Mouse (Mus musculus): ENCODE results near the gene Fndc3b. TPM values are rescaled to one million over a fixed set of nuclear protein-coding genes. Genes with fewer than 3 reads are reported as not detected.

Fndc3b gene
- polyA plus RNA-seq, 1 experiment = 23.7 TPM

DNA sequence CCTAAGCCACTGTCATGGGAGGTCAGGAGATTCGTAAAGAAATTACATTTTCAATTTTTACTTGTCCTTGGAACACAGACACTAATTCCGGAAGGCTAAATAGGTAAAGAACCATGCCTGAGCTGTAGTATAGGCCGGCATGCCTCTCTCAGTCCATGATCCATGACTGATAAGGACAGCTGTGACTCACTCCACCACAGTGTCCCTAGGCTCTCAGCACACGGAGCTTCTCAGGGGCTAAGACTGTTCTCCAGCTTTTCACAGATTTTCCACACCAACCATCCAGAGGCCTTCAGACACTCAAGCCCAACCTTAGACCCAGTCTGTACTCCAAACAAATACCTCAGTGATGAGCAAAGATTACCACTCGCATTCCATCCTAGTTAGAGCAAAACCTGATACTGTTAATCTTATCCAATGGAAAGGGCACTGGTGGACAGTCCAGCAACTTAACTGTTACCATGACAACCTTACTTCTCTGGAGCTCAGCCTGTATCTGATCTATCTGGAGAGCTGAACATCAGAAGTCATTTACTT lies 7.8 kb upstream of the Fndc3b start:
- no peaks in the 10 kb centered on the region for H3K27me3 ChIP-seq (ENCODE audit: control insufficient read depth, insufficient read depth, insufficient read length)
- no peaks in the 10 kb centered on the region for H3K79me2 ChIP-seq (ENCODE audit: control insufficient read depth, insufficient read depth)
- no peaks in the 10 kb centered on the region for H3K36me3 ChIP-seq (ENCODE audit: control insufficient read depth, insufficient read depth)
- H3K4me3 ChIP-seq (ENCODE audit: insufficient read depth, poor library complexity, severe bottlenecking) = no peak overlapping the region
- H3ac ChIP-seq (ENCODE audit: control insufficient read depth, insufficient read length, low read depth) = no peak overlapping the region
- H3K79me3 ChIP-seq (ENCODE audit: low read depth) = no peaks in the 10 kb centered on the region
- TF ChIP-seq MYOD1 (IDR thresholded peaks at IDR 0.05; ENCODE audit: control insufficient read depth, insufficient read length, low read depth) (peak; percentile 88), MYOG (IDR thresholded peaks at IDR 0.05; ENCODE audit: control insufficient read depth, extremely low read depth, insufficient read length) (no peak), CTCF (IDR thresholded peaks at IDR 0.05; ENCODE audit: control insufficient read depth, insufficient read depth, insufficient read length) (no peak), CEBPB (IDR thresholded peaks at IDR 0.05; ENCODE audit: low read depth) (no peak)

DNA sequence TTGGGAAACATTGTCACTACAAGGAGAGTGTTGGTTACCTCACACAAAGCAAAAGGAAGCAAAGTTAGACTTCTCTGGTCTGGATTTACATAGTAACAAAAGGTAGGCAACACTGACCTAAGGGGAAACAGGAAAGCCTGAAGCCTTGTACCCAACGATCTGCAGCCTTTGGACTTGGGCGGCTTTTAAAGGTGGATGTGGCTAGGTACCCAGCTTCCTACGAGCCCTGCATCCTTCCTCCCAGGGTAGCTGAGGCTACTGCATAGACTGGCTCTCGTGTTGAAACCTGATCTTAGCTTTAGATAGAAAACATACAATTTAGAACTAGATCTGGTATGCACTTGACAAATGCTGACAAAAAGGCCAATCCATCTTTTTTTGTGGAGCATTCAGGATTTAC lies 2.9 kb upstream of the Fndc3b start:
- Histone ChIP-seq H3K79me2 (ENCODE audit: control insufficient read depth, insufficient read depth) (peaks cover 18% of the 10 kb centered on the region), H3ac (ENCODE audit: control insufficient read depth, insufficient read length, low read depth) (no peak overlapping the region), H3K4me3 (ENCODE audit: insufficient read depth, poor library complexity, severe bottlenecking) (no peak overlapping the region), H3K79me3 (ENCODE audit: low read depth) (peaks cover 10% of the 10 kb centered on the region), H3K27me3 (ENCODE audit: control insufficient read depth, insufficient read depth, insufficient read length) (no peaks in the 10 kb centered on the region), H3K36me3 (ENCODE audit: control insufficient read depth, insufficient read depth) (no peaks in the 10 kb centered on the region)
- TF ChIP-seq FOSL1 (IDR thresholded peaks at IDR 0.05; ENCODE audit: insufficient read depth, low read length, poor library complexity, severe bottlenecking) (no peak), MYOD1 (IDR thresholded peaks at IDR 0.05; ENCODE audit: control insufficient read depth, insufficient read length, low read depth) (no peak), CTCF (IDR thresholded peaks at IDR 0.05; ENCODE audit: control insufficient read depth, insufficient read depth, insufficient read length) (no peak), MYOG (IDR thresholded peaks at IDR 0.05; ENCODE audit: control insufficient read depth, extremely low read depth, insufficient read length) (no peak), CEBPB (IDR thresholded peaks at IDR 0.05; ENCODE audit: low read depth) (no peak), MAX (IDR thresholded peaks at IDR 0.05) (no peak), USF1 (IDR thresholded peaks at IDR 0.05; ENCODE audit: low read depth) (no peak)

DNA sequence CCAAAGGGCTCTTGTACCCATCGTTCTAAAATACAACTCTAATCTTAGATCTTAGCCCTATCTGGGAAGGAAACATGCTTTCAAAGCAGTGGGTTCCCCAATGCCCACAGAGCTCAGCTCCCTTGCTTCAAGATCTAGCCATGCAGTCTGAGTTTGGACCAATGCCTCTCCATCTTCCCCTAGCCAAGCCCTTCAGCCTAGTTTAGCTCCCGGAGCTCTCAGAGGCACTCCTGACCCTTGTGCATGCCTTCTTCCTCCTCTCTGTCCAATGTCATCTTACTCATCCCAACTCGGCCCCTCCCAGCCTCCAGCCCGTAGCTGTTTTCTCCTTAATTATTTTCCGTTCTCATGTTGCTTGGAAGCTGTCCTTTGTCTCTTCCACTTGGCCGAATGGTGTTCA lies 1.3 kb upstream of the Fndc3b start:
- Histone ChIP-seq H3K36me3 (ENCODE audit: control insufficient read depth, insufficient read depth) (no peaks in the 10 kb centered on the region), H3ac (ENCODE audit: control insufficient read depth, insufficient read length, low read depth) (no peak overlapping the region), H3K79me2 (ENCODE audit: control insufficient read depth, insufficient read depth) (peaks cover 34% of the 10 kb centered on the region), H3K79me3 (ENCODE audit: low read depth) (peaks cover 25% of the 10 kb centered on the region), H3K27me3 (ENCODE audit: control insufficient read depth, insufficient read depth, insufficient read length) (no peaks in the 10 kb centered on the region), H3K4me3 (ENCODE audit: insufficient read depth, poor library complexity, severe bottlenecking) (no peak overlapping the region)
- TF ChIP-seq MYOG (IDR thresholded peaks at IDR 0.05; ENCODE audit: control insufficient read depth, extremely low read depth, insufficient read length) (no peak), CTCF (IDR thresholded peaks at IDR 0.05; ENCODE audit: control insufficient read depth, insufficient read depth, insufficient read length) (no peak), MYOD1 (IDR thresholded peaks at IDR 0.05; ENCODE audit: control insufficient read depth, insufficient read length, low read depth) (no peak)

DNA sequence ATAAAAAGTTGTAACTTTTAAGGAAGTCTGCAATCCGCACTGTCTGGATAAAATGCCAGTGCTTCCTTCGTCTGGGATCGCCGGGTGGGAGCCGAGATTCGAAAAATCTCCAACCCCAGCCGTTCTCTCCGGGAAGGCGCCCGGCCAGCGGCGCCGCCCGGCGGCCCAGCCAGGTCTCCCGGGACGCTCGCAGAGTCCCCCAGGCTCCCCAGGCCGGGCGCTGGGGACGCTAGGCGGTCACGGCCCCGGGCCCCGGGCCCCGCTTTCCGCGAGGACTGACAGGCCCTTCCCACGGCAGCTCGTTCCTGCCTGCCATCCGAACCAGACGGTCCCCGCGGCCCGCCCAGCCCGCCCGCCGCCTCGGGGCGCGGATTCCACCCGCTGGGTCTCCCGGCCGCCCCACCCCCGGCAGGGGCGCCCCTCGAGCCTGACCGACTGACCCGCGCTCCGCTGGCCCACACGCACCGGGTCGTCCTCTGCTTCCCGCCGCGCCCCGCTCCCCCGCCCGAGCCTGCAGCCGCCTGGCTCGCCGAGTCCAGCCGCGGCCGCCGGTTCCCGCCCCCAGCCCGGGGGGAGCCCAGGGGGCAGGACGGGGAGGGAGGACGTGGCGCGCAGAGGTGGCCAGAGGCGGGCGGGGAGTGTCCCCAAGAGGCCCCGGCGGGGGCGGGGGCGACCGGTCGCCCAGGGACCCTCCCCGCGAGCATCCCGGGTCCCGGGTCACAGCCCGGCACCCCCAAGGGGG lies 1.0 kb downstream of the Fndc3b start:
- no peaks in the 10 kb centered on the region for H3K36me3 ChIP-seq (ENCODE audit: control insufficient read depth, insufficient read depth)
- H3K4me3 ChIP-seq (ENCODE audit: insufficient read depth, poor library complexity, severe bottlenecking) = peak overlapping the region; percentile 61
- peaks cover 48% of the 10 kb centered on the region for H3K79me3 ChIP-seq (ENCODE audit: low read depth)
- no peak for TF ChIP-seq FOSL1 (IDR thresholded peaks at IDR 0.05; ENCODE audit: insufficient read depth, low read length, poor library complexity, severe bottlenecking)
- TF ChIP-seq USF1 (IDR thresholded peaks at IDR 0.05; ENCODE audit: low read depth) = no peak
- TF ChIP-seq CTCF (IDR thresholded peaks at IDR 0.05; ENCODE audit: control insufficient read depth, insufficient read depth, insufficient read length) = no peak
- no peak for TF ChIP-seq MYOD1 (IDR thresholded peaks at IDR 0.05; ENCODE audit: control insufficient read depth, insufficient read length, low read depth)
- TF ChIP-seq MYOG (IDR thresholded peaks at IDR 0.05; ENCODE audit: control insufficient read depth, extremely low read depth, insufficient read length) = no peak
- TF ChIP-seq MAX (IDR thresholded peaks at IDR 0.05) = no peak
- peaks cover 57% of the 10 kb centered on the region for H3K79me2 ChIP-seq (ENCODE audit: control insufficient read depth, insufficient read depth)
- no peaks in the 10 kb centered on the region for H3K27me3 ChIP-seq (ENCODE audit: control insufficient read depth, insufficient read depth, insufficient read length)
- peak overlapping the region; percentile 80 for H3ac ChIP-seq (ENCODE audit: control insufficient read depth, insufficient read length, low read depth)

DNA sequence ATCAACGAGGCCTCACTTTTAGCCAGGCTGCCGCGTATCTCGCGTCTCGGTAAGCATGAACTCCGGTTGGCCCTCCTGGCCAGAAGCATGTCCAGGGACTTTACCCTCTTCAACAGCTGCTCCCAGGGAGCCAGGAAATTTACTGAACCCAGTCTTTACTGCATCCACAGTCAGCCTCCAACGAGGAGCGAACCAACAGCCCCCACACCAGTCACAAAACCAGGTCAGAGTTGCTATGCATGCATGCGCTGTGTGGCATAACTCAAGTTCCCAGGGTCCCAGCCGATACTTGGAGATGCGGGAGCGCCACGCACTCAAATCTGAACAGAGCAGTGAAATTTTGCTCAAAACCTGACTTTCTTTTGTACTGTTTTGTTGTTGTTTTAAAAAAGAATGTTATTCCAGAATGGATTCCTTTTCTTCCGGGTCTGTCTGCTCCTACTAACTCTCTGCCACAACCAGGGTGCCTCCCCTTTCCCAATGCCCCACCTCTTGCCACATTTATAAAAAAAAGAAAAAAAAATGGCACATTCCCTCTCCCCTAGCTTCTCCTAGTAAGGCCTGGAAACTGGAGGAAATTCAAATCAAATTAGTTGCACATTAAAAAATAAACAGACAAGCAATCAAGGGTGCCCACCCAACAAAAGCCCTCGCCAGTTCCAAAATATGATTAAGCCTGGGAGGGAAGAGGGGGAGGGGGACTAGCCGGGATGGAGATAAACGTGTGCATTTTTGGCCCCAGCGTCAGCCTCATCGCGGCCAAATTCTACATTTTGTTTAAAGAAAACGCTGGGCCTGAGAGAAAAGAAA lies 1.8 kb downstream of the Fndc3b start:
- H3K4me3 ChIP-seq (ENCODE audit: insufficient read depth, poor library complexity, severe bottlenecking) = peak overlapping the region; percentile 61
- H3K27me3 ChIP-seq (ENCODE audit: control insufficient read depth, insufficient read depth, insufficient read length) = no peaks in the 10 kb centered on the region
- peak overlapping the region; percentile 80 for H3ac ChIP-seq (ENCODE audit: control insufficient read depth, insufficient read length, low read depth)
- H3K36me3 ChIP-seq (ENCODE audit: control insufficient read depth, insufficient read depth) = no peaks in the 10 kb centered on the region
- H3K79me3 ChIP-seq (ENCODE audit: low read depth) = peaks cover 55% of the 10 kb centered on the region
- TF ChIP-seq USF1 (IDR thresholded peaks at IDR 0.05; ENCODE audit: low read depth) = no peak
- H3K79me2 ChIP-seq (ENCODE audit: control insufficient read depth, insufficient read depth) = peaks cover 65% of the 10 kb centered on the region

DNA sequence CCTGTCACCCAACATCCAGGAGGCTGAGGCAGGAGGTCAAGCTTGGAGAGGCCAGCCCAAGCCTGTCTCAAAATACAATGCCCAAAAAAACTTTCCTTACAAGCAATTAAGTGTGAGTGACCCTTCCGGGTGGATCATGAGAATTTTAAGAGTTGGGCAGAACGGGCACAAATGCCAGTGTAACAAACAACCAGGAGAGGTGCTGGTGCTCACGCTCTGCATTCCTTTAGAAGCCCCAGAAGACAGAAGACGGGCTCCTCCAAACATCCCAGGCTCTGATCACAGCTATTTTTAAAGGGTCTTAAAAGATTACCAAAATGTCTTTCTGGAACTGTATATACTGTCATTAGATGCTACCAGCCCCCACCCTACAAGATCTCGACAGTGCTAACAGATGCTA lies 2.5 kb downstream of the Fndc3b start:
- H3K36me3 ChIP-seq (ENCODE audit: control insufficient read depth, insufficient read depth) = no peaks in the 10 kb centered on the region
- H3ac ChIP-seq (ENCODE audit: control insufficient read depth, insufficient read length, low read depth) = peak overlapping the region; percentile 66
- H3K27me3 ChIP-seq (ENCODE audit: control insufficient read depth, insufficient read depth, insufficient read length) = no peaks in the 10 kb centered on the region
- peaks cover 63% of the 10 kb centered on the region for H3K79me3 ChIP-seq (ENCODE audit: low read depth)
- TF ChIP-seq CTCF (IDR thresholded peaks at IDR 0.05; ENCODE audit: control insufficient read depth, insufficient read depth, insufficient read length) = no peak
- no peak for TF ChIP-seq MYOD1 (IDR thresholded peaks at IDR 0.05; ENCODE audit: control insufficient read depth, insufficient read length, low read depth)
- no peak for TF ChIP-seq USF1 (IDR thresholded peaks at IDR 0.05; ENCODE audit: low read depth)
- TF ChIP-seq MAX (IDR thresholded peaks at IDR 0.05) = no peak
- TF ChIP-seq FOSL1 (IDR thresholded peaks at IDR 0.05; ENCODE audit: insufficient read depth, low read length, poor library complexity, severe bottlenecking) = no peak
- TF ChIP-seq MYOG (IDR thresholded peaks at IDR 0.05; ENCODE audit: control insufficient read depth, extremely low read depth, insufficient read length) = no peak
- no peak for TF ChIP-seq CEBPB (IDR thresholded peaks at IDR 0.05; ENCODE audit: low read depth)
- peak overlapping the region; percentile 61 for H3K4me3 ChIP-seq (ENCODE audit: insufficient read depth, poor library complexity, severe bottlenecking)
- H3K79me2 ChIP-seq (ENCODE audit: control insufficient read depth, insufficient read depth) = peaks cover 72% of the 10 kb centered on the region

Measured in C2C12 (cell line).